Mouse (Mus musculus): ENCODE results near the gene Crat.

- TF ChIP-seq GATA1 (IDR thresholded peaks at IDR 0.05; ENCODE audit: low read length): no peak
- TF ChIP-seq TAL1 (IDR thresholded peaks at IDR 0.05; ENCODE audit: low read length): no peak
Measured at GRCm38 (mm10) chr2:30445312-30445711, 29.7 kb upstream of the Crat start.

Measured in erythroblast, embryonic 14.5 days (primary cell).